Mouse (Mus musculus): ENCODE measurements around the gene Ocln. TPM values are rescaled to one million over a fixed set of nuclear protein-coding genes. Genes with fewer than 3 reads are reported as not detected.

The Ocln gene
- not detected for total RNA-seq (2023)

DNA sequence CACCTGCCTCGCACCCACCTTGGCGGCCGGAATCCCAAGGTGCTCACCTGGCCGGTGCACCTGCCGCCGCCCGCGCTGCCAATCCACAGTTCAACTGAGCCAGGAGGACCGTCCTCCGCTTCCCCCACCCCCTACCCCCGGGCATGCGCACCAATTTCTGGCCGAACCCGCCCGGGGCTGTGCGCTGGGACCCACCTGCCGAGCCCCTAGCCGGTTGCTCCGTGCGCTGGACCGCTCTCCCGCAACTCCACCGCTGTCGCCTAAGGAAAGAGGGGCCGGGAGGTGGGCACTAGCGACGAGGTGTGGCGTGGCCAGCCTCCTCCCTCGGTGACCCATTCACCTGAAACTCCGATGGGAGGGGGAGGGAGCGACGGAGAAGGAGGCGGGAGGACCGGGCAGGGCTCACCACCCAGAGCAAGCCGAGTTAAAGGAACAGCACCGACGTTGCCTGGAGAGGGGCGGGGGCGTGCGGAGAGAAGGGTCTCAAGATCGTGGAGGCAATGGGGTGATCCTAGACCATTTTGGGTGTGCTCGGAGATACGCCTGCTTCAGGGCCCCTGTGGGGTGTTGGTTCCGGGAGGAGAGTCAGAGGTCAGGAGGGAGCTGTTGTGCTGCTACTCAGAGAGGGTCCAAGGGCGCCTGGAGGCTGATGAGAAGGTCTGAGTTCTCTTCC, at the start of gene Ocln:
TSS of gene Ocln (minus strand) at position 350 of the 673 bp plus-strand sequence.

DNA sequence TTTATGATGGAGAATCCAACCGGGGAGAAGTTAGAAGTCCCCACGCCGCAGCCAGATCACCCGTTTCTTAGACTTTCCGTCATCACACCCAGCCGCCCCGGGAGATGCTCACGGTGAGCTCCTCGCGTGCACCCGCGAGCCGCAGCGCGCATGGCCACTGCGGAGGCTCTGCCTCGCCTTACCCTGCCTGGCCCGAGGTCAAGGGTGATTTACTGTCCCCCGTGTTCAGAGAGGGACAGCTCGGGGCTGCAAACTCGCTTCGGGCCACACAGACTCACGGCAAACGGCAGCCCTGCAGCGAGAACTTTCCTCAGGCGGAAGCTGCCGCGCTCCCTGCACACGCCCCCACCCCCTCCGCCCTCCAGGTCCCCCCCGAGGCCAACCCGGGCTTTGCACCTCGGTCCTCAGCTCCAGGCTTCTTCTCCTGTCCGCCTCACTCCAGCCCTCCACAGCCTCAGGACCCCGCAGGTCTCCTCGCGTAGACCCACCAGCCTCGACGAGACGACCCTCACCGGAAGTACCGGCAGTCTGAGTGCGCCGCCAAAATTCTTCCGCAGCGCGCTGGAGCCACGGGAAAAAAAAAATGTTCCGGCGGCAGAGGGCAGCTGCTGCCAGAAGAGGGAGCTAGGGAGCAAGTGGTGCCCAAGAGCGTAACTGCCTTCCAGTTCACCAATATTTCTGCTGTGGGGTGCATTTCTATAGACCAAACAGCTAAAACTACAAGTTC, 60.3 kb downstream of the Ocln start, which contains the start of gene Gtf2h2:
TSS of gene Gtf2h2 (minus strand) at position 519 of the 727 bp plus-strand sequence.

DNA sequence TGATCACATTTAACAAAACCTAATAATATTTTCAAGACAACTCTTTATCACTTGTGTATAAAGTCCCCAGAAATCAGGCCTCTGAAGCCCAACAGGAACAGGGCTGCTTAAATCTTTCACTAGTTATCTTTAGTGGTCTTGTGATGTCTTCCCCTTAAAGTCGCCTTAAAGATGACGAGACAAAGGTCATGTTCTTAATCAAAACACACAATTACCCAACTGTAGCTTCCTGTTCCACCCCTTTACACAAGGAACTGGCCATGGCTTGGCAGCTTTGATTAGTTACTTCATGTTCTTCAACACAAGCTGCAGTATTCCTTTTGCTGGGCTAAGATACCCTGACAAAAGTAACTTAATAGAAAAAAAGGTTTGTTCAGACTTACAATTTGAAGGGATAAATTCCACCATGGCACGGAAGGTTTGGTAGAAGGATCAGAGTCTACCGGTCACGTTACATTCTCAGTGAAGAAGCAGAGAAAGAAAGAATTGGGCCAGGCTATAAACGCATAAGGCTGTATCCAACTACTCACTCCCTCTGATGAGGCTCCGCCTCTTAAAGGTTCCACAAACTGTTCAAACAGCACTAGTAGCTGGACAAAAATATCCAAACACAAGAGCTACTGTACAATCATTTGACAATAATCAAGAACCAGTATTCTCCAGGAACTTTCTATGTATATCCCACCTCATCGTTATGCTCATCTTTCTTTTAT, 99.9 kb downstream of the Ocln start, which contains the start of gene Naip1:
TSS of gene Naip1 (minus strand) at position 455 of the 713 bp plus-strand sequence.

Other genes with a start within 250 kb of the Ocln start
- 0.64 TPM for gene Naip6, start 235.0 kb downstream of the Ocln start, total RNA-seq (2023)
- gene Naip1, start 99.8 kb downstream of the Ocln start, total RNA-seq (2023) = not detected
- 40.6 TPM for gene Gtf2h2, start 60.1 kb downstream of the Ocln start, total RNA-seq (2023)
- 3.1 TPM for gene Marveld2, start 64.3 kb upstream of the Ocln start, total RNA-seq (2023)
- gene Ak6, start 98.3 kb upstream of the Ocln start, total RNA-seq (2023) = 59.6 TPM
- gene Rad17, start 98.3 kb upstream of the Ocln start, total RNA-seq (2023) = 21.3 TPM
- gene Taf9, start 98.9 kb upstream of the Ocln start, total RNA-seq (2023) = 10.1 TPM
- 12.8 TPM for gene Ccdc125, start 117.0 kb upstream of the Ocln start, total RNA-seq (2023)
- gene Cdk7, start 178.2 kb upstream of the Ocln start, total RNA-seq (2023) = 34.2 TPM
- 18.8 TPM for gene Mrps36, start 191.9 kb upstream of the Ocln start, total RNA-seq (2023)
- 0.91 TPM for gene Cenph, start 223.2 kb upstream of the Ocln start, total RNA-seq (2023)
- 2.4 TPM for gene Ccnb1, start 233.9 kb upstream of the Ocln start, total RNA-seq (2023)